Comparison of ENCODE assay signal across 17 mouse cellular contexts in the genomic region with DNA sequence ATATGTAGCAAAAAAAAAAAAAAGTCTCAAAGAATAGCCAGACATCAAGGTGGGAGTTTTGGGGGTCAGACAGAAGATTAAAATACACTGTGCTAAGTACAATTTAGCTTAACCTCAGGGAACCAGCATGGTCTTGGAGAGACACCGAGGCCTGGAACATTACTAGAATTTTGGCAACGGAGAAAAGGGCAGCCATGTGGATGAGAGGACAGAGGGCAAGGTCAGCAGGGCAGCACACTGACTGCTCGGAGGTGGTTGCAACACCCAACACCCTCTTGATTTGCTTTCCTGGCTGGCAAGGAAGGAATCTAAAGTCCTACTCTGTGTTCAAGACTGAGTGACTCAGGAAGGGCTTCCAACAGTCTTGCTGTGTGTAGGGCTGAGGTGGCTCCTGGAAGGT.
DNase-seq lines count a peak whose midpoint lies in the region; ATAC-seq and TF ChIP-seq lines count a peak whose summit lies in the region.
"Had no signal": no experiment of that assay in that cellular context is flagged by ENCODE, and none has a peak within 500 bp of the region (broad histone marks: within the 10 kb centered on the region; RNA-seq: fewer than 3 reads in every experiment).

No protein-coding gene starts in this region.

- no peak for ATAC-seq in kidney, embryonic 16.5 days (ENCODE audit: low FRiP score, low TSS enrichment)
- ATAC-seq in lung, postnatal 0 days, result no peak

- H3K9ac ChIP-seq in kidney, embryonic 16.5 days (replicated peaks; ENCODE audit: low read length), result no peak overlapping the region
- H3K9ac ChIP-seq in lung, postnatal 0 days (replicated peaks; ENCODE audit: low read depth), result no peak overlapping the region
- H3K9ac ChIP-seq: forebrain, embryonic 12.5 days; heart, embryonic 12.5 days; hindbrain, embryonic 12.5 days; liver, embryonic 14.5 days had no signal

- peak; percentile 55 for DNase-seq in kidney, adult 11 months
- peak; percentile 6 to 15 for DNase-seq in lung, adult 18-20 months
- DNase-seq in lung, postnatal 0 days (ENCODE audit: low spot score), result no peak
- DNase-seq in adrenal gland, adult 8-10 months, result peak; percentile 40
- peak; percentile 4 for DNase-seq in adrenal gland, postnatal 25 days
- DNase-seq in heart, adult 18-20 months, result no peak
- no peak for DNase-seq in embryo, embryonic 10 days (ENCODE audit: low spot score)
- DNase-seq: cerebellum, adult 9-10 months; gastrocnemius, postnatal 36 days; heart, postnatal 14 days; lung, postnatal 4 days; thymus, postnatal 25 days had no signal

- TF ChIP-seq EP300 in lung, postnatal 0 days (IDR thresholded peaks at IDR 0.05), result no peak

- H3K4me2 ChIP-seq in kidney, embryonic 16.5 days (replicated peaks; ENCODE audit: low read depth, low read length), result no peak overlapping the region
- no peak overlapping the region for H3K4me2 ChIP-seq in lung, postnatal 0 days (replicated peaks; ENCODE audit: low read depth, low read length)
- H3K4me2 ChIP-seq: forebrain, embryonic 12.5 days; heart, embryonic 12.5 days; hindbrain, embryonic 12.5 days had no signal

- no peaks in the 10 kb centered on the region for H3K4me1 ChIP-seq in kidney, embryonic 16.5 days (ENCODE audit: insufficient read depth, low read length)
- no peaks in the 10 kb centered on the region for H3K4me1 ChIP-seq in lung, postnatal 0 days (ENCODE audit: insufficient read depth, low read depth, low read length)
- H3K4me1 ChIP-seq: forebrain, embryonic 12.5 days; hindbrain, embryonic 12.5 days had no signal

- H3K27ac ChIP-seq in kidney, embryonic 16.5 days (ENCODE audit: low read length), result no peak overlapping the region
- no peak overlapping the region for H3K27ac ChIP-seq in lung, postnatal 0 days (ENCODE audit: low read length)
- H3K27ac ChIP-seq: forebrain, embryonic 12.5 days; hindbrain, embryonic 12.5 days; liver, embryonic 14.5 days had no signal

- H3K36me3 ChIP-seq in kidney, embryonic 16.5 days (ENCODE audit: insufficient read depth, low read length), result no peaks in the 10 kb centered on the region
- H3K36me3 ChIP-seq in lung, postnatal 0 days (ENCODE audit: insufficient read depth, low read length), result no peaks in the 10 kb centered on the region
- H3K36me3 ChIP-seq: forebrain, embryonic 12.5 days; heart, embryonic 12.5 days; hindbrain, embryonic 12.5 days had no signal

- H3K9me3 ChIP-seq in kidney, embryonic 16.5 days (ENCODE audit: low read length), result no peaks in the 10 kb centered on the region
- no peaks in the 10 kb centered on the region for H3K9me3 ChIP-seq in lung, postnatal 0 days (ENCODE audit: low read length)
- H3K9me3 ChIP-seq: forebrain, embryonic 12.5 days; heart, embryonic 12.5 days; hindbrain, embryonic 12.5 days had no signal

- H3K4me3 ChIP-seq in kidney, embryonic 16.5 days (ENCODE audit: low read length), result no peak overlapping the region
- H3K4me3 ChIP-seq in lung, postnatal 0 days (ENCODE audit: low read depth, low read length), result no peak overlapping the region
- H3K4me3 ChIP-seq: forebrain, embryonic 12.5 days; heart, embryonic 12.5 days; hindbrain, embryonic 12.5 days had no signal

- no peak for TF ChIP-seq CTCF in lung, postnatal 0 days (IDR thresholded peaks at IDR 0.05)

- no peaks in the 10 kb centered on the region for H3K27me3 ChIP-seq in kidney, embryonic 16.5 days (ENCODE audit: insufficient read depth, low read length)
- H3K27me3 ChIP-seq in lung, postnatal 0 days (replicated peaks; ENCODE audit: insufficient read depth, low read length), result no peaks in the 10 kb centered on the region
- H3K27me3 ChIP-seq: forebrain, embryonic 12.5 days; heart, embryonic 12.5 days; hindbrain, embryonic 12.5 days had no signal

- WGBS in kidney, embryonic 16.5 days, result 59% methylated on average over 3 of the region's 3 CpGs
- 49% methylated on average over 3 of the region's 3 CpGs for WGBS in lung, postnatal 0 days

Comparison
In these comparisons a context has a peak if more than half of its experiments do, and no peak if none do; other contexts are left out.
1. DNase-seq: peak in kidney, adult 11 months (single experiment), lung, adult 18-20 months (2 of 2), adrenal gland, adult 8-10 months (single experiment) and adrenal gland, postnatal 25 days (single experiment); none in lung, postnatal 0 days (single experiment), heart, adult 18-20 months (0 of 2) and embryo, embryonic 10 days (single experiment).